Mouse (Mus musculus): ENCODE measurements at regions not wholly inside any gene's neighbourhood (a gene's known extent, or its start where the extent isn't known, plus 50 kb on each side); places are given as distances from the start of the nearest gene placed in this dataset.

- DNase-seq (ENCODE audit: low spot score), result no peak
Measured at GRCm38 (mm10) chr14:29876668-29877067, 91.4 kb upstream of the Selenok start.

GRCm38 (mm10) chr14:29877671-29878422 lies 90.3 kb upstream of the Selenok start:
- DNase-seq (ENCODE audit: low spot score), result peak; percentile 7

GRCm38 (mm10) chr14:29878423-29878800 lies 89.7 kb upstream of the Selenok start:
- DNase-seq (ENCODE audit: low spot score), result no peak

DNA sequence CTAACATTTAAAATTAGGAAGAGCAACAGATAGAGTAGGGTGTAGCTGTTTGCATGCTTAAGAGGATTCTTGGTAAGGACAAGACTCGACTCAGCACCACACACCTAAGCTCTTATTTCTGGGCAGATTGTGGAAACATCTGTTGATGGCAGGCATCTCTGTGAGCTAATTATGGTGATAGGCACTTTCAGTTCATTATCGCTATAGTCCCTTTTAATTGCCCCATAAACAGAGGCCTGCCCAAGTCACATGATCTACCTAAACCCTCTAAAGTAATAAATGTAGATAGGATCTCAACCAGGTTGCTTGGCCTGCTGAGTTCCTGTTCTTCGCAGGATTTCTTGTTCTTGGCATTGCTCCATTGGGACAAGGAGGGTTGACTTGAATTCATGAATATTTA lies 88.8 kb upstream of the Selenok start:
- no peak for DNase-seq (ENCODE audit: low spot score)

GRCm38 (mm10) chr14:29882666-29883344 lies 85.3 kb upstream of the Selenok start:
- DNase-seq (ENCODE audit: low spot score), result no peak

DNA sequence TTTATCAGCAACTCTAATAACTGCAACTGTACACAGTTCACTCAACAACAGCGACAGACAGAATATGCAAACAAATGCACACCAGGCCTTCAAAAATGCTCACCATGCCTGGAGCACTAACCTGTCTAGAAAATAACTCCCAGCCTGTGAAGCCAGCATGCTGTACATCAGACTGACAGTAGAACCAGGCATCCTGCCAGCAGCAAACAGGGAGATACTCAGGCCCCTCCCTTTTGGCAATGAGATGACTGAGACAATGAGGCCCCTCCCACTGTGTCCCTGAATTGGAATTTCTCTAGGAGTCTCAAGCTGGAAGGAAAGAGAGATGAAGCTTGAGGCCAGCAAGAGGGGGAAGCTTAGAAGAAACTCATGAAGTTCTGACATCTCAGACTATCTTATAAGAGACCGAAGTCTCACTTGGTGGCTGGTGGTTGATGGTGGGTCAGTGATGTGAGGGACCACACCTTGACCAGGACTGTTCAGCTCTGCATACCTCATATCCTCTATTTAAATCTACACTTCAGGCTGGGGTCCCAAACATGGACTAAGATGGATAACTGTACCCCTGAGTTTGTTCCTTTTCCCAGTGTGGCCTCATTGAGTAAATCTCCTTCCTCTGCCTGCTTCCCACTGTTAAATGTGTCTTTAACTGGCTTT lies 72.6 kb upstream of the Selenok start:
- peak; percentile 68 for DNase-seq (ENCODE audit: low spot score)

DNA sequence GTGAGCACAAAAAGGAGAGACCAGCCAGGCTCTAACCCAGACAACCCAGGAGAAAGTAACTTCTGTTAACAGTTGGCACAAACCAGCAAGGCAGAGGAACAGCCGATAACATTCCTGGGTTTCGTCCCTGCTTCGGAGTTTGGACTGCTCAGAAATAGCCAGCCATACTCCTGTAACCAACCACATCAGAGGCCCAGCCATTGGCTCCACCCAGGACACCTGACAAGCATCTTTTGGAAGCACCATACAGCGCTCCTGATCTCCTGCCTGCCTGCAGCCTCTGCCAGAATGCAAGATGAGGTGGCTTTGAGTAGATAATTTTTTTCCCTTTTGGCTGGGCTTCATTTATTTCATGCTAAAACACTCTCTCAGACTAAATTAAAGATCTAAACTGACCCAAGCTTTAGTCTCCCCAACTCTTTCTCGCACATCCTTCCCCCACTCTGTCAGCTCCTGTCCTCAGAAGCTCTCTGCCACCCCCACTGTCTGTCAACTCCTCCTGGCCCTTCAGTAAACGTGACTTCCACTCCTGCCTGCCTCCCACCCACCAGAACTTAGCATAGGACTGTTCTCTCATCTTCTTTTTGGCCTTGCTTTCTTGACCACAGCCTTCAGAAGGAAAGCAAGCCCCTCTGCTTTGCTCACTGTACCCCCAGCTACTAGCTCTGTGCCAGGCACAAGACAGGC lies 72.0 kb upstream of the Selenok start:
- DNase-seq (ENCODE audit: low spot score), result no peak

DNA sequence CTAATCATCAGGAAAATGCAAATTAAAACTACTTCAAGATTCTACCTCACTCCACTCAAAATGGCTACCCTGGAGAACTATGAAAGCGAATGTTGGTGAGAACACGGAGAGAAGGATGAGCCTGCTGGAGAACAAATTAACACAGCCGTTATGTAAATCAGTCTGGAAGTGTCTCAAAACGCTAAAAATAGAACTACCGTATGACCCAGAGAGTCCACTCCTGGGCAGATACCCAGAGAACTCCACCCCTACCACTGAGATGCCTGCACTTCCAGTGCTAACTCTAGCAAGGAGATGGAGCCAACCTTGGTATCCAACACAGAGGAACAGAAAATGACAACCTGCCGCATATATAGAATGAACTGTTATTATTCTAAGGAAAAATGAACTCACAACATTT lies 67.2 kb upstream of the Selenok start:
- DNase-seq (ENCODE audit: low spot score), result no peak

GRCm38 (mm10) chr14:29903574-29903973 lies 64.5 kb upstream of the Selenok start:
- no peak for DNase-seq (ENCODE audit: low spot score)

GRCm38 (mm10) chr14:29904856-29905255 lies 63.3 kb upstream of the Selenok start:
- DNase-seq (ENCODE audit: low spot score), result no peak

DNA sequence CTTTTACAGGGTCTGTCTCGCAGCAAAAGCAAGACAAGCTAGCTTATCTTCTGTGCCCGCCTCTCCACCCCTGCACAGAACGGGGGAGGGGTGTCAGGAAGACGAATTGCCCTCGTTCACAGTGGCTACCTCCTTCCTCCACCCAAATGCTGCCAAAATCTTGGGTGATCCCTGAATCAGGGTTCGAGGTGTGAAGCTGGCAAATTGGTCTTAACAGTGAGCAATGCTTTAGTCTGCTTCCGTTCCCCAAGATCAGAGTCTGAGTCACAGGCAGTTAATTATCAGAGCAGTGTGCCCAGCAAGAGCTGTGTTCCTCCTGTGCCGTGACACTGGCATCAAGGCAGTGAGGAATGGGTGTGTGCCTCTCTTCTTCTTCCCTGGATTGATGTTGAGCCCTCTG lies 58.4 kb upstream of the Selenok start:
- DNase-seq (ENCODE audit: low spot score), result no peak
